Mouse (Mus musculus) heart, embryonic 13.5 days (tissue): ENCODE data around the gene Rhbg. TPM values are rescaled to one million over a fixed set of nuclear protein-coding genes. Genes with fewer than 3 reads are reported as not detected.

Experiments
- ATAC-seq: fragments of 200-750 bp; cut with Nextera tagmentation; 2 replicates; pipeline ENCODE4 v1.8.0; 2017; ENCODE audit warnings: moderate TSS enrichment; ENCODE audit not compliant: insufficient number of reproducible peaks, low FRiP score, low TSS enrichment; ENCODE audit errors: extremely low read depth
- H3K27ac ChIP-seq: fragments of 300-500 bp; sonication (generic); replicated peaks from 2 replicates; pipeline ENCODE4 v1.5.1; 2015; ENCODE audit warnings: moderate library complexity, mild to moderate bottlenecking, inconsistent platforms
- H3K27me3 ChIP-seq: fragments of 300-500 bp; sonication (generic); replicated peaks from 2 replicates; pipeline ENCODE4 v1.6.1; 2015; ENCODE audit warnings: mild to moderate bottlenecking, inconsistent platforms
- H3K36me3 ChIP-seq: fragments of 300-500 bp; sonication (generic); 2 replicates; pipeline ENCODE4 v1.6.1; 2015; ENCODE audit warnings: mild to moderate bottlenecking, inconsistent platforms
- H3K4me1 ChIP-seq: fragments of 300-500 bp; sonication (generic); 2 replicates; pipeline ENCODE4 v1.6.1; 2015; ENCODE audit warnings: inconsistent platforms
- H3K4me2 ChIP-seq: fragments of 300-500 bp; sonication (generic); 2 replicates; pipeline ENCODE4 v1.6.1; 2015; ENCODE audit warnings: inconsistent platforms, mild to moderate bottlenecking, moderate library complexity
- H3K4me3 ChIP-seq: fragments of 300-500 bp; sonication (generic); 2 replicates; pipeline ENCODE4 v1.5.1; 2015; ENCODE audit warnings: moderate library complexity, mild to moderate bottlenecking, inconsistent platforms
- H3K9ac ChIP-seq: fragments of 300-500 bp; sonication (generic); 2 replicates; pipeline ENCODE4 v1.6.1; 2015; ENCODE audit warnings: inconsistent platforms, mild to moderate bottlenecking, moderate library complexity
- H3K9me3 ChIP-seq: fragments of 300-500 bp; sonication (generic); 2 replicates; pipeline ENCODE4 v1.6.1; 2016; ENCODE audit warnings: inconsistent platforms
- WGBS: fragments of 180-500 bp; shearing (Covaris S2); methylation state at CpG from one replicate; pipeline ENCODE4 v1.1.7; 2015; ENCODE audit warnings: mixed read lengths; 5-methylcytosine and 5-hydroxymethylcytosine counted together
- polyA plus RNA-seq: library from polyadenylated mRNA; unstranded; fragments of >200 nt; fragmentation: Nextera tagmentation; extraction: Ambion mirVana; gene quantifications from 2 replicates; pipeline ENCODE4 v1.2.1, GENCODE M21; 2015

Gene Rhbg
- polyA plus RNA-seq, 1 experiment from 2014 or later, result 0.13 TPM

DNA sequence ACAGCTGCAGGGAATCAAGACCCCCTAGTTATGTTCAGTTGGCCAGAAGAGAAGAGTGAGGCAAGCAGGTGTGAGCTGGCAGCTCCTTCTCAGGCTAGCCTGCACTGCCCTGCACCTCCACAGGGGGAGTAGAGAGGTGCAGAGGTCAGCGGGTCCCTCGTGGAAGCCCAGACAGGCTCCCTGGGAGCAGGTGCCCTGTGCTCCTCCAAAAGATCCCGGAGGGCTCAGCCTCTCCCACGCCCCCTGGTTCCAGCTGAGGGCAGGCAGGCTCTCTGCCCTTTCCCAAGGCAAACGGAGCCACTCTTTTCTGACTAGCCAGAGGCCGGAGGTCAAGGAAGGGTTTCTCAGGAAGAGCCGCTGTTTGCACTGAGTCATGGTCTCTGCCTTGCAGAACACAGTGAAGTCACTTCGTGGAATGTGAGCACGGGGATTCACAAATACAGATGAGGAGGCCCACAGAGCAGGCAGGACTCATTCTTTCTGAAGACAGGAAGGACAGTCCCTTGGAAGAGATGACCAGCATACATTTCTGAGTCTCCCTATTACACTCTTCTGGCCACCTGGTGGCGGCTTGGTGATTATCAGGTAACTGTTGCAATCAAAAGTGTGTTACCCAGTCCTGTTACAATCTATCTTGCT is 16.8 kb downstream of the Rhbg start:
- no peak overlapping the region for H3K9ac ChIP-seq
- peaks cover 100% of the 10 kb centered on the region for H3K27me3 ChIP-seq
- H3K27ac ChIP-seq, result no peak overlapping the region
- no peaks in the 10 kb centered on the region for H3K9me3 ChIP-seq
- peaks cover 5% of the 10 kb centered on the region; the same call in 1 of the 2 replicates for H3K4me1 ChIP-seq
- no peak for ATAC-seq
- no peak overlapping the region for H3K4me2 ChIP-seq
- H3K36me3 ChIP-seq, result no peaks in the 10 kb centered on the region
- WGBS, result 7% methylated on average over 10 of the region's 10 CpGs
- H3K4me3 ChIP-seq, result no peak overlapping the region

DNA sequence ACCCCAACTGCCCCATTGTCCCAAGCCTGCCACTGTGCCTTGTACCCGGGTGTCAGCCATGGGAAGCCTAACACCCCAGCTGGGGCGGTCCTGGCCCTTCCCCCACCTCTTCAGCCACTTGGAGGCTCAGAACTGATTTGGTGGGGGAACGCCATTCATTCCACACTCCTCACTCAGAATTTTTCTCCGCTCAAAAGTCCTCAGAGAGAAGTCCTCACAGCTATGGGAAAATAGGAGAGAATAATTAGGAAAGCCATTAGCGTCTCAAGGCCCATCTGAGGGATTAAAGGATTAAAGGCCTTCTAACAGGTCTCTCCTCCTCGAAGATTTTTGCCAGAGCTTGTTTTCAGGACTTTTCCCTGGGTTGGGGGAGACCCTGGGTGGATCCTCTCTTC is 17.4 kb downstream of the Rhbg start:
- no peaks in the 10 kb centered on the region for H3K9me3 ChIP-seq
- H3K4me3 ChIP-seq, result no peak overlapping the region
- no peak overlapping the region for H3K9ac ChIP-seq
- peaks cover 100% of the 10 kb centered on the region for H3K27me3 ChIP-seq
- no peak for ATAC-seq
- no peak overlapping the region for H3K4me2 ChIP-seq
- peaks cover 5% of the 10 kb centered on the region; the same call in 1 of the 2 replicates for H3K4me1 ChIP-seq
- WGBS, result 24% methylated on average over 6 of the region's 6 CpGs
- no peak overlapping the region for H3K27ac ChIP-seq
- no peaks in the 10 kb centered on the region for H3K36me3 ChIP-seq

DNA sequence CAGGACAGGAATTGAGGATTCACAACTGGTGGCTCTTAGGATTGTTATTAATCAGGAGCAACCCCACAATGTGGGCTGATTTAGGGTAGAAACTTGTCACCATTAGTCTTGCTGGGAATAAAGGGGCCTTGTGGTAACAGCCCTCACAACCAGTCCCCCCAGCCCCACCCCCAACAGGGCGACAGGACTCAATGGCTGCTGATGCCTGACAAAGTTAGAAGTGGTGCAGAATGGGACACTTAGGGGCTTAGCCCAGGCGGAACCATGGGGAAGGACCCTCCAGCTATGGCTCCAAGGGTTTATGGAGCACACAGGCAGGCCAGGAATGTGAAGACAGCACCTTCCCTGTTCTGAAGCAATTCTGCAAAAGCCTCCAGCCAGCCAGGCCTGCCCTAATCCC is 18.9 kb downstream of the Rhbg start:
- Histone ChIP-seq H3K9me3 (no peaks in the 10 kb centered on the region), H3K4me3 (no peak overlapping the region), H3K9ac (no peak overlapping the region), H3K36me3 (no peaks in the 10 kb centered on the region), H3K4me1 (no peaks in the 10 kb centered on the region), H3K27ac (no peak overlapping the region), H3K4me2 (no peak overlapping the region), H3K27me3 (peaks cover 100% of the 10 kb centered on the region)
- no peak for ATAC-seq
- 48% methylated on average over 2 of the region's 2 CpGs for WGBS

DNA sequence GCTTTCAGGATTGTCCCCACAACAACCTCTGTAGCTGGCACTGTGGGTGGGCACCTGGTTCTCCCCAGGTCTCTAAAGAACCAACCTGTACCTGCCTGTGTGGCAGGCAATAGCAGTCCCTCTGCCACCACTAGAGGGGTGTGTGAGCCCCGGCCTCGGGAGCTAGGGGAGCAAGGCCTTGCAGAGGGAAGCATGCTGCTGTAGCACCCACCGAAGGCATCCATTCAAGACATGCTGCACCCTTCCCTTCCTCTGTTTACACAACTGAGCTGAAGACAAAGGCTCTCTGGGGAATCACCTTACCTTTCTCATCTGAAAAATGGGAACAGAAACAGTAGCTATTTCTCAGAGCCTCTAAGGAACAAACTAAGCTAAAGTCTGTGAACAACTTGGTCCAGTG is 19.3 kb downstream of the Rhbg start:
- H3K27me3 ChIP-seq, result peaks cover 100% of the 10 kb centered on the region
- ATAC-seq, result no peak
- H3K4me3 ChIP-seq, result no peak overlapping the region
- H3K4me2 ChIP-seq, result no peak overlapping the region
- H3K9me3 ChIP-seq, result no peaks in the 10 kb centered on the region
- no peak overlapping the region for H3K9ac ChIP-seq
- 9% methylated on average over 3 of the region's 3 CpGs for WGBS
- H3K4me1 ChIP-seq, result no peaks in the 10 kb centered on the region
- no peak overlapping the region for H3K27ac ChIP-seq
- no peaks in the 10 kb centered on the region for H3K36me3 ChIP-seq

DNA sequence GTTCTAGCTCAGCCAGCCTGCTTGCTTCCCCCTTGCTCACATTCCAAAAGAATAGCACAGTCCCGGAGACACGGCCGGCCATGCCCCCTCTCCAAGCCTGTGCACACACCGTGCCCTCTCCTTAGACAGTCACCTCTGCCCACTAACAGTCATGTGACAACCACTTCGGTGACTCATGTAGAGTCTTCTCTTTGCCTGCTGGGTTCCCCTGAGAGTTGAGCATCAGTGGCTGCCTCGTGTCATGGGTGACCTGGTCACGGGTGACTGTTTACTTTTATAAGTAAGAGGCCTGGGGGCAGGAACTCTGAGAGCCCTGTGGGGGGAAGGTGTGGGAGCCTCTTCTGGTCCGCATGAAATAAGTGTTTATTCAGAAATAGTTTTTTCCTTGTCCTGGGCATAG is 20.5 kb downstream of the Rhbg start:
- no peak for ATAC-seq
- H3K9me3 ChIP-seq, result no peaks in the 10 kb centered on the region
- peaks cover 100% of the 10 kb centered on the region for H3K27me3 ChIP-seq
- H3K4me3 ChIP-seq, result no peak overlapping the region
- H3K27ac ChIP-seq, result no peak overlapping the region
- WGBS, result 56% methylated on average over 8 of the region's 8 CpGs
- no peak overlapping the region for H3K9ac ChIP-seq
- no peak overlapping the region for H3K4me2 ChIP-seq
- H3K36me3 ChIP-seq, result no peaks in the 10 kb centered on the region
- H3K4me1 ChIP-seq, result no peaks in the 10 kb centered on the region

DNA sequence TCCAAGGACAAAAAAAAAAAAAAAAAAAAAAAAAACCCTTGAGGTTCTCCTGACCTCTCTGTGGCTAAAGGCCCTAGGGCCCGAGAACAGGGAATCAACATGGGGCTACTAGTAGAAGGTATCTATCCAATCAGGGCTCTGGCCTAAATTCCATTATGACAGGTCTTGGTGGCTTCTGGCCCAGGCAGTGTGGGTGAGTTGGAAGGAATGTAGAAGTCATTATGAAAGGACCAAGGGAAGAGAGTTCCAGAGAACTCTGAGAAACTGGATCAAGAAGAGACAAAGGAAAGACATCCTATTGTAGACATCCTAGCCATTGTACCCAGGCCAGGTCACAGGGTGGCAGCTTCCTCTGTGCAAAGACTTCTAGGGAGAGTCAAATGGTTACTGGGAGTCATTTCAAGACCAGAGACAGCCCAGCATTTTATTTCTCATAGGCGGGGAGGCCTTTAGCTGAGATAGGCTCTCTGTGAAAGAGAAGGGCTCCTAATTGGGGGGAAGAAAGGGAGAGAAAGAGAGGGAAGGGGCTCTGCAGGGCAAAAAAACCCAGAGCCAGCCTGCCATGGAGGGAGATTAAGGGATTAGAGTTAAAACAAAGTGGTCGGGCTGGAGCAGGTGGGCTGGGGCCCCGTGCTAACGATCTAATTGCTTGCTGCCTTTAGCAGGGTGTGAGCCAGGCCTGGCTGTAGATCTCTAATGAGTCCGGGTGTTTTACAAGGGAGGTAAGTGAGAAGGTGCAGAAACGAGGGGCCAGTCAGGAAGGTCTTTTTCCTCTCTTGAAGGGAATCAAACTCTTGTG is 21.5 kb downstream of the Rhbg start:
- no peaks in the 10 kb centered on the region for H3K9me3 ChIP-seq
- H3K27ac ChIP-seq, result no peak overlapping the region
- 27% methylated on average over 7 of the region's 7 CpGs for WGBS
- ATAC-seq, result no peak
- peaks cover 100% of the 10 kb centered on the region for H3K27me3 ChIP-seq
- H3K4me3 ChIP-seq, result no peak overlapping the region
- H3K36me3 ChIP-seq, result no peaks in the 10 kb centered on the region
- H3K4me1 ChIP-seq, result no peaks in the 10 kb centered on the region
- no peak overlapping the region for H3K4me2 ChIP-seq
- no peak overlapping the region for H3K9ac ChIP-seq

DNA sequence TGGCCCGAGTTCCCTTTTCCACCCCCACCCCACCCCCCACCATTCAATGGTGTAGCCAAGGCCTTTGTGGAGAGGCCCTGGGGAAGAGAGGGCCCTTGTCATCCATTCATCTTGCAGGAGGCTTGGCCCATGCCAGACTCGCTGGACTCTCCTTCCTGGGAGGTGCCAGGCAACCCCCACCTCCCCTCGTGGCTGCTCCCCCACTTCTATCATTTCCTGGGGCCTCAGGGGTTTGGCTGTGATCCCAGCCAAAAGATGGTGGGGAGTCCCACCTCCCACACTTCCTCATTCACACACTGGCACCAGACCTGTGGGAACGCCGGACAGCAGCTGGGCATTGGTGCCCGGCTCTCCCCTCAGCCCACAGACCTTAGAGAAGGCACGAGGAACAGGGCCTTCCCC is 22.2 kb downstream of the Rhbg start:
- ATAC-seq, result no peak
- Histone ChIP-seq H3K36me3 (no peaks in the 10 kb centered on the region), H3K9me3 (no peaks in the 10 kb centered on the region), H3K4me2 (no peak overlapping the region), H3K27me3 (peaks cover 96% of the 10 kb centered on the region), H3K27ac (no peak overlapping the region), H3K4me3 (no peak overlapping the region), H3K9ac (no peak overlapping the region), H3K4me1 (no peaks in the 10 kb centered on the region)
- WGBS, result 54% methylated on average over 7 of the region's 7 CpGs

DNA sequence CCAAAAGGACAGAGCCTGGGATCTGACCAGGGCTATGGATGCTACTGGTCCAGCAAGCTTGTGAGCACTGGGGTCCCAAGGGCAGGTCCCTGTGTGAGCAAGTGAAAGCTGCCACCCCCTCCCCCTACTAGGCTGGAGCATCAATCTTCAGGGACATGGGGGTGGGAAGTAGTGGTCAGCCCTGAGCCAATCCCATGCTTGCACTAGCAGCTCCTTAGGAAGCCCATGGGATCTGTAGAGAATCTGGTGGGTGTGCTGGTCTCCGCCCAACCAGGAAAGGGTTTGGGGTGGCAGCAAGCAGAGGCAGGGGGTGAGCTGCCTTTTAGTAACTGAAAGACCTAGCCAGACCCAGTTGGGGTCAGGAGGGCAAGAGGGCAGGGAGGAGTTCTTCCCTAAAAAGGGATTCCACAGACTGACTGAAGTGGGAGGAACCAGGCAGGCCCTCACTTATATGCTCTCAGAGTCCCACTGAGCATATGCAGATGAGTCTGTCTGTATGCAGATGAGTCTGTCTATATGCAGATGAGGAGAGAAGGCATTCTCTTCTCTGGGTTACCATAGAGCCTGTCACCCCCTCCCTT is 23.4 kb downstream of the Rhbg start:
- H3K4me3 ChIP-seq, result no peak overlapping the region
- H3K27ac ChIP-seq, result no peak overlapping the region
- 38% methylated on average over 1 of the region's 1 CpGs for WGBS
- H3K4me1 ChIP-seq, result no peaks in the 10 kb centered on the region
- peaks cover 93% of the 10 kb centered on the region for H3K27me3 ChIP-seq
- no peaks in the 10 kb centered on the region for H3K9me3 ChIP-seq
- H3K36me3 ChIP-seq, result no peaks in the 10 kb centered on the region
- no peak overlapping the region for H3K4me2 ChIP-seq
- ATAC-seq, result no peak
- H3K9ac ChIP-seq, result no peak overlapping the region

DNA sequence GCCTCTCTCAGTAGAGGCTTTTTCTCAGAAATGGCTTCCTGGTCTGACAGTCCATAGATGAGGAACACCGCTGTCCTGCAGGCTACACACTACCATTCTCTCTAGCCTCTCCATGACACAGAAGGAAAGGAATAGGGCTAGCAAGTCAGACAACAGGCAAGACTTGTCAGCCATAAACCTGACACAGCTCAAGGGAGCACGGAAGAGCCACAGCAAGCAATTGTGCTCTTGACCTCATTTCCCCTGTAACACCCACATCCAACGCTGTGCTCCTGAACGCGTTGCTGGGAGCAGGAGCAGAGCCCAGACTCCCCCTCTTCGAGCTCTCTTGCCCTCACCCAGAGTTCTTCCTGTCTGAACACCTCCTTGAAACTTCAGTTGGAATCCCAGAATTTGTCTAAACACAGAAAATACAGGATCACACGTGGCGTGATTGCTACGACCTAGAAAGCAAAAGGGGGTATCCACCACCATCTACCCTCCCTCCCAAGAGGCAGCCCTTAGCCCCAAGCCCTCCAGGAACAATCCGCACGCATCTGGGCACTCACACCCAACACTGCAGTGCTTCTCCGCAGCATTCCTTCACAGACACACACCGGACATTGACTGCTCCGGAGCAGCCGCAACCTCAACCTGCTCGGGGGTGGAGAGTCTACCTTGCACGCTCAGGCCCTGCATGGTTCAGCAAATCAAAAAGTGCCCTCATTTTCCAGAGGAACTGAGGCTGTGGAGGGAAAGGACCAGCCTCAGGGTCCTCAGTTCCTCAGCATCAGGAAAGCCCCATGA is 24.1 kb downstream of the Rhbg start:
- no peak overlapping the region for H3K4me2 ChIP-seq
- no peak overlapping the region for H3K4me3 ChIP-seq
- ATAC-seq, result no peak
- no peak overlapping the region for H3K9ac ChIP-seq
- H3K36me3 ChIP-seq, result no peaks in the 10 kb centered on the region
- H3K9me3 ChIP-seq, result no peaks in the 10 kb centered on the region
- H3K27me3 ChIP-seq, result peaks cover 93% of the 10 kb centered on the region
- H3K4me1 ChIP-seq, result no peaks in the 10 kb centered on the region
- no peak overlapping the region for H3K27ac ChIP-seq
- 42% methylated on average over 17 of the region's 17 CpGs for WGBS

DNA sequence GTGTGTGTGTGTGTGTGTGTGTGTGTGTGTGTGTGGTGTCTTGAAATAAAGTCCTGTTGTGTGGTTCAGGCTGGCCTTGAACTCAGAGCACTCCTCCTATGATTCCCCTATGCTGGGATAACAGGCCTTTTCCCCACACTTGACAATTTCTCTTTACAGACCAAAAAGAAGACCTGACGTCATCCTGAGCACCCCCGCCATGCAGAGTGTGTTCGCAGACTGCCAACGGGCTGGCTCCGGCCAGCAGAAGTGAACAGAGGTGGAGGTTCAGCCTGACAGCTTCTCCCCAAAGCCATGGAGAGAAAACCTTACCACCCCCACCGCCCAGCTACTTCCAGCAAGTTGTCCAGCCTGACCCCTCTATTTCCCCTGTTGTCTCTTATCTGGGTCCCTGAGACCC is 25.0 kb downstream of the Rhbg start:
- no peak overlapping the region for H3K4me3 ChIP-seq
- H3K27me3 ChIP-seq, result peaks cover 93% of the 10 kb centered on the region
- H3K27ac ChIP-seq, result no peak overlapping the region

DNA sequence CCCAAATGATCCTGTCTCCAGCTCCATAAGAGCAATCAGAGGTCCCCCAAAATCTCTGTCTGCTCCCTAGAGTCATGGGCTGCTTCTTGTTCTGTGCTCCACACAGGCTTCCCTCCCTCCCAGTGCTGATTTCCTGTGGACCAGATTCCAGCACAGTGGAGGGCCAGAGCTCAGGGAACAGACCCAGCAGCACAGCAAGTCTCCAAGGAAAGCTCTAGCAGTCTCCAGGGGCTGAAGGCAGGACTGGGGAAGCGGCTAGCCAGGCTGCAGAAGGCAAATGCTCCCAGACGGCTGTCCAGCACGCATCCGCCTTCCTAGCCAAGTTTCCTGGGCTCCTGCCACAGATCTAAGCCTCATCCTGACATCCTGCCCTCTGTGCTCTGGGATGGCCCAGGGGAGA is 25.6 kb downstream of the Rhbg start:
- 43% methylated on average over 4 of the region's 4 CpGs for WGBS
- no peaks in the 10 kb centered on the region for H3K36me3 ChIP-seq

More for the DNA sequence above, 25.0 kb downstream of the Rhbg start:
- ATAC-seq, result no peak
- 76% methylated on average over 6 of the region's 6 CpGs for WGBS
- H3K4me1 ChIP-seq, result no peaks in the 10 kb centered on the region
- no peaks in the 10 kb centered on the region for H3K9me3 ChIP-seq
- H3K4me2 ChIP-seq, result no peak overlapping the region
- H3K36me3 ChIP-seq, result no peaks in the 10 kb centered on the region
- no peak overlapping the region for H3K9ac ChIP-seq

More for the DNA sequence above, 25.6 kb downstream of the Rhbg start:
- Histone ChIP-seq H3K27me3 (peaks cover 93% of the 10 kb centered on the region), H3K4me2 (no peak overlapping the region), H3K9ac (no peak overlapping the region), H3K4me3 (no peak overlapping the region), H3K27ac (no peak overlapping the region), H3K4me1 (no peaks in the 10 kb centered on the region), H3K9me3 (no peaks in the 10 kb centered on the region)
- no peak for ATAC-seq
